Mouse (Mus musculus): ENCODE measurements at regions not wholly inside any gene's neighbourhood (a gene's known extent, or its start where the extent isn't known, plus 50 kb on each side); places are given as distances from the start of the nearest gene placed in this dataset.

DNA sequence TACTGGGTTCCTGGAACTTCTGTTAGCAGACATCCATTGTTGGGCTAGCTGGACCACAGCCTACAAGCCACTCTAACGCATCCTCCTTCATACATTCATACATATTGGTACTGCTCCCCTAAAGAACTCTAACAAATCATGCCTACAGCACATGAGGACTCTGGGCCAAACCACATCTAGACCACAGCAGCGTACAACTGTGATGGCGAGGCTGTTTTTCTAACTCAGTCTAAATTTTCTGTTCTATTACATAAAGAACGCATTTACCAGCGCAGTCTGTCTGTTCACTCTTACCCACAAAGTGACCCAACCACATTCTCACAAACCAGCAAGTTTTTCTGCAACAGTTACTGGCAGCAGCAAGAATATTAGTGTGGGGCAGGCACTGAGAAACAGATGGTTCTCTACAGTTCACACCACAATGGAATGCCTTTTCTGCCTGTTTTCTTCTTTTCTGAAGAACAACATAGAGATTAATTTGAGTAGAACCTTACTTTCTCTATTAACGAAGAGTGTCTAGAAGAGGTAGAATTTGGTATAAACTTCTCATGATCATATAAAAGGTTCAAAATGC lies 648.2 kb upstream of the Cdh11 start:
- Histone ChIP-seq H3K27ac (ENCODE audit: insufficient read depth, low read length) (no peak overlapping the region), H3K4me1 (ENCODE audit: control insufficient read depth, insufficient read depth, low read length) (no peaks in the 10 kb centered on the region), H3K4me3 (ENCODE audit: insufficient read depth, low read length) (no peak overlapping the region)
- TF ChIP-seq CTCF (IDR thresholded peaks at IDR 0.05; ENCODE audit: extremely low read depth, insufficient read depth, low read length) (no peak), POLR2A (IDR thresholded peaks at IDR 0.05; ENCODE audit: extremely low read depth, insufficient read depth, low read length) (no peak)

DNA sequence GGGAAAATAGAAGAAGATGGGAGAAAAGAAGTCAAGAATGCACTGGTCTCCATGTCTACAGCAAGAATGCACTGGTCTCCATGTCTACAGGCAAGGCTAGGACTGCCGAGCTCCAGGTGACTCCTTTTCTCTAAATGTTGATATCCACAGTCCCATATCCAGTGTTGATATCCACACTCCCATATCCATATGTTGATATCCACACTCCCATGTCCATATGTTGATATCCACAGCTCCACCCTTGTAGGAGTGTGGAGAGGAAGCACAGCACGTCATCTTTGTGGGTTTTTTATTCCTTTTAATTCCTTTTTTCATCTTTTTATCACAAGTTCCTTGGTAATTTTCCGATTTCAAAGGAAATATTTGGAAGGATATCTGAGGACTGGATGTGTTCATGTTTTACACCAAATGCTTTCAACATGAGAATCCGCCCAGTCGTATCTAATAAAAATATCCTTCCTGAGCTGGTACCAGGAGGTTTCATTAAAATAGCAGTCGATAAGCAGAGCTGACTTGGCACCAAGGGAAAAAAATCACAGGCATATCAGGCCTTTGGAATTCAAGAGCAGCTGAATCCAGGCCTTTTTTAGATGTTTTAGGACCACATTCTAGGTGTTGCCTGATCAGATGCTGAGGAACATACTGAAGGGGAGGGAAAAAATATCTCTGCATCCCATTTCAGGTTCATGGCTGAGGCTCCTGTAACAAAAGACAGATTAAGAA lies 653.7 kb upstream of the Cdh11 start:
- peaks cover 2% of the 10 kb centered on the region; the same call in 1 of the 2 replicates for H3K4me1 ChIP-seq (ENCODE audit: control insufficient read depth, insufficient read depth, low read length)
- TF ChIP-seq CTCF (IDR thresholded peaks at IDR 0.05; ENCODE audit: extremely low read depth, insufficient read depth, low read length) (no peak), POLR2A (IDR thresholded peaks at IDR 0.05; ENCODE audit: extremely low read depth, insufficient read depth, low read length) (no peak)
- no peak overlapping the region for H3K4me3 ChIP-seq (ENCODE audit: insufficient read depth, low read length)
- H3K27ac ChIP-seq (ENCODE audit: insufficient read depth, low read length), result no peak overlapping the region

DNA sequence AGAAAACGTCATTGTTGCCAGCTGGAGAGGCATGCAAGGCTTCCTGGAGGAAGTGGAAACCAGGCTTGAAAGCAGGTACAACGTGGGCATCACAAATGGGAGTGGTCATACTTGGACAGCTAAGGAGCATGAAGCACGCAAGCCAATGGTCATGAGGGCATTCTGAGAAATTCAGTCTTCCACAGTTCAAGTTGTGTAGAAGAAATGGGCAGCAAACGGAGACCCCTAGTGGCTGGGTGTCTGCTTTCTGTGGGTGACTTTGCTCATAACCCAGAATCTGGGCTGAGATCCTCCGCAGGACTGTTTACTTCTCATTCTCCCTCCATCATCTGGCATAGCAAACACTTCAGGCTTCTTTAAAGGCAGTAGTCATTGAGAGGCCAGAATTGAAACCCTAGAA lies 655.7 kb upstream of the Cdh11 start:
- TF ChIP-seq CTCF (IDR thresholded peaks at IDR 0.05; ENCODE audit: extremely low read depth, insufficient read depth, low read length) (peak; percentile 36; the same call in 1 of the 2 replicates), POLR2A (IDR thresholded peaks at IDR 0.05; ENCODE audit: extremely low read depth, insufficient read depth, low read length) (no peak)
- no peak overlapping the region for H3K4me3 ChIP-seq (ENCODE audit: insufficient read depth, low read length)
- H3K4me1 ChIP-seq (ENCODE audit: control insufficient read depth, insufficient read depth, low read length), result peaks cover 2% of the 10 kb centered on the region; the same call in 1 of the 2 replicates

DNA sequence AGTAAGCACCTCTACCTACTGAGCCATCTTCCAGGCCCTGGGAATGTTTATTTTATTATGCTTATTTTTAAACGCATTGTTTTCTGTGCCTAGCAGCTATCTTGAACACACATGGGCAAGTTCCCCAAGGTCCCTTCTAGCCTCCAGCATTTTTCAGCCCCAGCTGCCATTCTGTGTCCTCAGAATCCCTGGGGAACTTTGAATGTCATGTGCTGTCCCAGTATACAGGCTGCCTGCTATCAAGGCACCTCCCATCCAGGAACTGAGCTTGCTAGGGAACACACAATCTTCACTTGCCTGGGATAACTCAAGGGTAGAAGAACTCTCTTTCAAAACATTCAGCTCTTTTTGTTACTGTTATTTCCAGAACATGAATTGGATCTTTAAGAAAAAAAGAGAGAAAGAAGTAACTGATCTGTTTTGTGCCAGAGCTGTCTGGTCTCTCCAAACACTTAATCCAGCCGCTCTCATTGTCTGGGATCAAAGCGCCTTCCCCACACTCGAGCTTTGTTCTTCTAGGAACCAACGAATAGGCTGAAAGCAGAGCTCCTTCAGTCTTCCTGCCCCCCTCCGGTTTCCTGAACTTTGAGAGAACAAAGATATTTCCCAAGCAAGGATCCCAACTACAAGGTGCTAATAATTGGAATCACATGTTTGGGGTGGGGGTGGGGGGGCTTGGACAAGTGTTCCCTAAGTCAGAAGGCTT lies 657.1 kb upstream of the Cdh11 start:
- no peak for TF ChIP-seq POLR2A (IDR thresholded peaks at IDR 0.05; ENCODE audit: extremely low read depth, insufficient read depth, low read length)
- H3K4me3 ChIP-seq (ENCODE audit: insufficient read depth, low read length), result no peak overlapping the region
- H3K27ac ChIP-seq (ENCODE audit: insufficient read depth, low read length), result no peak overlapping the region
- peaks cover 2% of the 10 kb centered on the region; the same call in 1 of the 2 replicates for H3K4me1 ChIP-seq (ENCODE audit: control insufficient read depth, insufficient read depth, low read length)

More for the DNA sequence above, 655.7 kb upstream of the Cdh11 start:
- no peak overlapping the region for H3K27ac ChIP-seq (ENCODE audit: insufficient read depth, low read length)

DNA sequence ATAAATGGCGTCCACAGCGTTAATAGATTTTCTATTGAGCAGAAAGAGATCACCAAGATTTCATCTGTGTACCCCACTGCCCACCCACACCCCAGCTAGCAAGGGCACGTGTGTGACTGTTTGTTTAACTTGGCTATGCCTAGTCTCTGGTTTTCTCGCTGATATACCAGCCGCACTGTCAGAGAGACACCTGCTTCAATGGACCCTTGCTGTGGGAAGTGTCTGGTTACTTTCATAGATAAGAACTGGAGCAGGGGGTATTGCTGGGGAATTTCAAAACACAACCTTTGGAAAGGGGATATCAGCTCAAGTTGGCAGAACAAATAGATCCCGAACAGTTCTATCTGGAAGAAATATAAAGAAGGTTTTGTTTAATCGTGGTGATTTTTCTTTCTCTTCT lies 656.8 kb upstream of the Cdh5 start:
- Histone ChIP-seq H3K4me3 (ENCODE audit: insufficient read depth, low read length) (no peak overlapping the region), H3K27ac (ENCODE audit: insufficient read depth, low read length) (no peak overlapping the region), H3K4me1 (ENCODE audit: control insufficient read depth, insufficient read depth, low read length) (peaks cover 2% of the 10 kb centered on the region; the same call in 1 of the 2 replicates)
- TF ChIP-seq CTCF (IDR thresholded peaks at IDR 0.05; ENCODE audit: extremely low read depth, insufficient read depth, low read length) (no peak), POLR2A (IDR thresholded peaks at IDR 0.05; ENCODE audit: extremely low read depth, insufficient read depth, low read length) (no peak)

DNA sequence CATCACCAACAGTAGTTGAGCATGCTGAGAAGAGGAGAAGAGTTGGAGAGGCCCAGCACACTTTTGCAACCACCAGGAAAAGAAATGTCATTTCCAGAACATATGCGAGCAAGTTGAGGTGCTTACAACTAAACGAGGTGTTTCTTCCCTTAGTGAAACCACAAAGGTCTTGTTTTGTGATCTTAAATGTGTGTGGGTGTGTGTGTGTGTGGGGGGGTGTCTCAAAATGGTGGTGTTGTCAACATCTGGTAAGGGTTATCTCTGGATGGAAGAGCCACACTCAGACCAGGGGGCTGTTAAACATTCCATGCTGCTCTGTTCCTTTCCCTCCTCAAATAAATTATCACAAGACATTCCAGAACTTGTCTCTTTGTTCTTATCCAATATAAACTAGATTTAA lies 656.0 kb upstream of the Cdh5 start:
- TF ChIP-seq CTCF (IDR thresholded peaks at IDR 0.05; ENCODE audit: extremely low read depth, insufficient read depth, low read length) (no peak), POLR2A (IDR thresholded peaks at IDR 0.05; ENCODE audit: extremely low read depth, insufficient read depth, low read length) (no peak)
- Histone ChIP-seq H3K4me1 (ENCODE audit: control insufficient read depth, insufficient read depth, low read length) (peaks cover 2% of the 10 kb centered on the region; the same call in 1 of the 2 replicates), H3K4me3 (ENCODE audit: insufficient read depth, low read length) (no peak overlapping the region), H3K27ac (ENCODE audit: insufficient read depth, low read length) (no peak overlapping the region)

DNA sequence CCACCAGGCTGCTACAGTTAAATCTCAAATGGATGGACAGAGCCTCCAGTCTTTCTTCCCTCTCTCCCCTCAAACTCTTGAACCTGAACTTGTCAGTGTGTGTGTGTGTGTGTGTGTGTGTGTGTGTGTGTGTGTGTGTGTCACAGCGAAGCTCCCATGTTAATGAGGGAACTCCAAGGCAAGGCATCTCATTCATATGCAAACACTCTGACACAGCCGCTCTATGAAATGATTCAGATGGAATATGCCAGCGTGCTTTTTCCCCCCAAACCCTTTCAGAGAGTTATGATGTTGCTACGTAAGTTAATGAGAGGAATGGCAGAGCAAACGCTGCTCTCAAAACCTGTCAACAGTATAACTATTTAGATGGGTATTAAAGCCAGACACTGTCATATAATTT lies 653.5 kb upstream of the Cdh5 start:
- Histone ChIP-seq H3K4me3 (ENCODE audit: insufficient read depth, low read length) (no peak overlapping the region), H3K4me1 (ENCODE audit: control insufficient read depth, insufficient read depth, low read length) (no peaks in the 10 kb centered on the region; the same call in 1 of the 2 replicates), H3K27ac (ENCODE audit: insufficient read depth, low read length) (no peak overlapping the region)
- TF ChIP-seq CTCF (IDR thresholded peaks at IDR 0.05; ENCODE audit: extremely low read depth, insufficient read depth, low read length), result no peak
- no peak for TF ChIP-seq POLR2A (IDR thresholded peaks at IDR 0.05; ENCODE audit: extremely low read depth, insufficient read depth, low read length)

DNA sequence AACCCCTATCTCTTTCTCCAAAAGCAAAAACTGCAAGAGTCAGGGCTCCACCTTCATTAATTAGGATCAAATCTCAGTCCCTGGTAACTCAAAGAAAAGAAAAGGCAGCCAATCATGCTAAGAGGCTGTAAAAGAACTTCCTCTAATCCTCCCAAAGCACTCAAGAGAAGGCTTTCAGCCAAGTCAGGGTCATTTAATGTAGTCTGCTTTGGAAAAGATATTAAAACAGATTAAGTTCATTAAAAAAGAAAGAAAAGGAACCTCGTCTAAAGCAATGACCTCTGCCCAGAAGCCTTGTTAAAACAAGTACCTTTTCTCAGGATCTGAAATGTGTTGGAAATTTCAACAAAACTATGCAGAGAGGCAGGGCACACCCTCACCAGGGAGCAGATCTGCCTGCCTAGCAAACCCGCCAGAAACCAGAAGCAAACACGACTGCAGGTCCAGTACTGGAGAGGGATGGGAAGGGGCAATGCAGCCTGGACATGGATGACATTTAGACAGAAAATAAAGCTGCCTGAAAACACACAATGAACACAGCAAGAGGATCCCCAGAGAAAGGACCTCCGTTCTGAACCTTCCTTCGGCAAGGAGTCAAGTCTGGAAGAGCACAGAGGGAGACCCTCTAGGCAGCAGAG lies 649.9 kb upstream of the Cdh5 start:
- Histone ChIP-seq H3K4me3 (ENCODE audit: insufficient read depth, low read length) (no peak overlapping the region), H3K27ac (ENCODE audit: insufficient read depth, low read length) (no peak overlapping the region), H3K4me1 (ENCODE audit: control insufficient read depth, insufficient read depth, low read length) (no peaks in the 10 kb centered on the region; the same call in 1 of the 2 replicates)
- TF ChIP-seq CTCF (IDR thresholded peaks at IDR 0.05; ENCODE audit: extremely low read depth, insufficient read depth, low read length) (no peak), POLR2A (IDR thresholded peaks at IDR 0.05; ENCODE audit: extremely low read depth, insufficient read depth, low read length) (no peak)

DNA sequence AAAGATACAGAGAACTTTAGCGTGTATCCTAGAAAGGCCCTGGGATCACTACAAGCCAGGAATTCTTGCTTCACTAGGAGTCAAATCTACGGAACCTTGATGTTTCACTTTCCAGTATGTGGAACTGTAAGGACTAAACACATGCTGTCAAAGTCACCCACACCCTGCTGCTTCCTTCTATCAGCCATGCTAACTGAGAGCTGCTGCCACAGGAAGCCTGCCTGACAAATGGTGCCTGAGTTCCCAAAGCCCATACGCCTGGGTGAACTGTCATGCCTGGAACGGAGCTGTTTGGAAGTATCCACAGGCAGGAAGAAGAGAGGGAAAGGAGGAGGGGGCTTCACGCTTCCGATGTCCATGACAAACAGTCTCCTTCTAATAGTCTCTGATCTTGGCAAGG lies 644.2 kb upstream of the Cdh5 start:
- no peak overlapping the region for H3K27ac ChIP-seq (ENCODE audit: insufficient read depth, low read length)
- no peaks in the 10 kb centered on the region for H3K4me1 ChIP-seq (ENCODE audit: control insufficient read depth, insufficient read depth, low read length)
- H3K4me3 ChIP-seq (ENCODE audit: insufficient read depth, low read length), result no peak overlapping the region
- TF ChIP-seq CTCF (IDR thresholded peaks at IDR 0.05; ENCODE audit: extremely low read depth, insufficient read depth, low read length) (no peak), POLR2A (IDR thresholded peaks at IDR 0.05; ENCODE audit: extremely low read depth, insufficient read depth, low read length) (no peak)
